Mouse (Mus musculus): ENCODE data around the gene Nfib. TPM values are rescaled to one million over a fixed set of nuclear protein-coding genes. Genes with fewer than 3 reads are reported as not detected.

Nfib gene
- polyA plus RNA-seq, 2 experiments, result 1.7 to 2.6 TPM

GRCm38 (mm10) chr4:82408463-82409404 lies 296.8 kb downstream of the Nfib start:
- Histone ChIP-seq H3K4me2 (ENCODE audit: low read depth) (no peak overlapping the region), H3K27ac (no peak overlapping the region), H3K4me1 (replicated peaks; ENCODE audit: control insufficient read depth in 2 of 2, insufficient read depth in 2 of 2, low read length in 1 of 2) (peaks cover 0 to 7% of the 10 kb centered on the region in 2 experiments; a peak in 2 of 4 replicates), H3K36me3 (replicated peaks; ENCODE audit: control insufficient read depth, insufficient read depth, low read depth) (no peaks in the 10 kb centered on the region), H3K4me3 (ENCODE audit: insufficient read depth in 1 of 2, low read depth in 2 of 2, low read length in 2 of 2) (no peak overlapping the region), H3K27me3 (ENCODE audit: control insufficient read depth, insufficient read depth, low read length) (no peaks in the 10 kb centered on the region), H3K9me3 (ENCODE audit: control insufficient read depth, low read length) (no peaks in the 10 kb centered on the region), H3K9ac (replicated peaks) (no peak overlapping the region)
- no peak for DNase-seq (ENCODE audit: low read depth in 3 of 3, low spot score in 3 of 3)
- TF ChIP-seq CTCF (IDR thresholded peaks at IDR 0.05; ENCODE audit: low read depth), result no peak
- no peak for ATAC-seq (ENCODE audit: insufficient read depth)
- WGBS (ENCODE audit: insufficient replicate concordance), result 71% methylated on average over 22 of the region's 22 CpGs

GRCm38 (mm10) chr4:82406511-82406910 lies 299.0 kb downstream of the Nfib start:
- Histone ChIP-seq H3K27ac (no peak overlapping the region), H3K36me3 (replicated peaks; ENCODE audit: control insufficient read depth, insufficient read depth, low read depth) (no peaks in the 10 kb centered on the region), H3K27me3 (ENCODE audit: control insufficient read depth, insufficient read depth, low read length) (no peaks in the 10 kb centered on the region), H3K9ac (replicated peaks) (no peak overlapping the region), H3K4me1 (replicated peaks; ENCODE audit: control insufficient read depth in 2 of 2, insufficient read depth in 2 of 2, low read length in 1 of 2) (peaks cover 0 to 5% of the 10 kb centered on the region in 2 experiments; a peak in 2 of 4 replicates), H3K4me2 (ENCODE audit: low read depth) (no peak overlapping the region), H3K4me3 (ENCODE audit: insufficient read depth in 1 of 2, low read depth in 2 of 2, low read length in 2 of 2) (no peak overlapping the region), H3K9me3 (ENCODE audit: control insufficient read depth, low read length) (no peaks in the 10 kb centered on the region)
- WGBS (ENCODE audit: insufficient replicate concordance), result 61% methylated on average over 6 of the region's 6 CpGs
- DNase-seq (ENCODE audit: low read depth in 3 of 3, low spot score in 3 of 3), result no peak
- ATAC-seq (ENCODE audit: insufficient read depth), result no peak
- TF ChIP-seq EP300 (IDR thresholded peaks at IDR 0.05; ENCODE audit: low read depth), result no peak
- no peak for TF ChIP-seq CTCF (IDR thresholded peaks at IDR 0.05; ENCODE audit: low read depth)

- H3K9ac ChIP-seq (replicated peaks), result no peak overlapping the region
- no peaks in the 10 kb centered on the region for H3K36me3 ChIP-seq (replicated peaks; ENCODE audit: control insufficient read depth, insufficient read depth, low read depth)
- no peak for TF ChIP-seq CTCF (IDR thresholded peaks at IDR 0.05; ENCODE audit: low read depth)
- no peak for TF ChIP-seq EP300 (IDR thresholded peaks at IDR 0.05; ENCODE audit: low read depth)
- WGBS (ENCODE audit: insufficient replicate concordance), result 70% methylated on average over 5 of the region's 5 CpGs
- H3K27ac ChIP-seq, result no peak overlapping the region
- H3K4me3 ChIP-seq (ENCODE audit: insufficient read depth in 1 of 2, low read depth in 2 of 2, low read length in 2 of 2), result no peak overlapping the region
- DNase-seq (ENCODE audit: low read depth in 3 of 3, low spot score in 3 of 3), result no peak
- H3K9me3 ChIP-seq (ENCODE audit: control insufficient read depth, low read length), result no peaks in the 10 kb centered on the region
- ATAC-seq (ENCODE audit: insufficient read depth), result no peak
- no peaks in the 10 kb centered on the region for H3K27me3 ChIP-seq (ENCODE audit: control insufficient read depth, insufficient read depth, low read length)
- peaks cover 0 to 5% of the 10 kb centered on the region in 2 experiments; a peak in 2 of 4 replicates for H3K4me1 ChIP-seq (replicated peaks; ENCODE audit: control insufficient read depth in 2 of 2, insufficient read depth in 2 of 2, low read length in 1 of 2)
- H3K4me2 ChIP-seq (ENCODE audit: low read depth), result no peak overlapping the region
Measured at GRCm38 (mm10) chr4:82405791-82406190, 299.8 kb downstream of the Nfib start.

GRCm38 (mm10) chr4:82403975-82404651 lies 301.4 kb downstream of the Nfib start:
- DNase-seq (ENCODE audit: low read depth in 3 of 3, low spot score in 3 of 3), result no peak

GRCm38 (mm10) chr4:82402666-82403065 lies 302.9 kb downstream of the Nfib start:
- DNase-seq (ENCODE audit: low read depth in 3 of 3, low spot score in 3 of 3) (no peak), ATAC-seq (ENCODE audit: insufficient read depth) (no peak)
- Histone ChIP-seq H3K27me3 (ENCODE audit: control insufficient read depth, insufficient read depth, low read length) (no peaks in the 10 kb centered on the region), H3K9ac (replicated peaks) (no peak overlapping the region), H3K9me3 (ENCODE audit: control insufficient read depth, low read length) (no peaks in the 10 kb centered on the region), H3K4me1 (replicated peaks; ENCODE audit: control insufficient read depth in 2 of 2, insufficient read depth in 2 of 2, low read length in 1 of 2) (peaks cover 0 to 17% of the 10 kb centered on the region in 2 experiments; a peak in 2 of 4 replicates), H3K36me3 (replicated peaks; ENCODE audit: control insufficient read depth, insufficient read depth, low read depth) (no peaks in the 10 kb centered on the region), H3K4me3 (ENCODE audit: insufficient read depth in 1 of 2, low read depth in 2 of 2, low read length in 2 of 2) (no peak overlapping the region), H3K27ac (no peak overlapping the region), H3K4me2 (ENCODE audit: low read depth) (no peak overlapping the region)
- no peak for TF ChIP-seq EP300 (IDR thresholded peaks at IDR 0.05; ENCODE audit: low read depth)
- no peak for TF ChIP-seq CTCF (IDR thresholded peaks at IDR 0.05; ENCODE audit: low read depth)
- 61% methylated on average over 9 of the region's 9 CpGs for WGBS (ENCODE audit: insufficient replicate concordance)

More at GRCm38 (mm10) chr4:82403975-82404651, 301.4 kb downstream of the Nfib start:
- no peaks in the 10 kb centered on the region for H3K9me3 ChIP-seq (ENCODE audit: control insufficient read depth, low read length)
- ATAC-seq (ENCODE audit: insufficient read depth), result no peak
- no peak overlapping the region for H3K4me3 ChIP-seq (ENCODE audit: insufficient read depth in 1 of 2, low read depth in 2 of 2, low read length in 2 of 2)
- WGBS (ENCODE audit: insufficient replicate concordance), result 63% methylated on average over 13 of the region's 13 CpGs
- peaks cover 0 to 16% of the 10 kb centered on the region in 2 experiments; a peak in 2 of 4 replicates for H3K4me1 ChIP-seq (replicated peaks; ENCODE audit: control insufficient read depth in 2 of 2, insufficient read depth in 2 of 2, low read length in 1 of 2)
- H3K4me2 ChIP-seq (ENCODE audit: low read depth), result no peak overlapping the region
- no peaks in the 10 kb centered on the region for H3K36me3 ChIP-seq (replicated peaks; ENCODE audit: control insufficient read depth, insufficient read depth, low read depth)
- TF ChIP-seq CTCF (IDR thresholded peaks at IDR 0.05; ENCODE audit: low read depth) (no peak), EP300 (IDR thresholded peaks at IDR 0.05; ENCODE audit: low read depth) (no peak)
- no peaks in the 10 kb centered on the region for H3K27me3 ChIP-seq (ENCODE audit: control insufficient read depth, insufficient read depth, low read length)
- no peak overlapping the region for H3K27ac ChIP-seq
- H3K9ac ChIP-seq (replicated peaks), result no peak overlapping the region

Data from liver, embryonic 14.5 days (tissue).